Mouse (Mus musculus): ENCODE data around the gene Plpp3.

- TF ChIP-seq POLR2A (IDR thresholded peaks at IDR 0.05; ENCODE audit: extremely low read depth, insufficient read depth, low read length) (no peak), CTCF (IDR thresholded peaks at IDR 0.05; ENCODE audit: low read depth, low read length) (no peak)
Measured at GRCm38 (mm10) chr4:105181014-105181658, 24.0 kb downstream of the Plpp3 start.

All from liver, adult 2 months (tissue).